Mouse (Mus musculus) bone marrow, adult 2 months (tissue): ENCODE results near the gene Pitpnb.

Experiments
- CTCF ChIP-seq: fragments of 200-500 bp; IDR thresholded peaks from 2 replicates; pipeline ENCODE4 v1.5.1; 2011; ENCODE audit warnings: low read length, control low read depth; ENCODE audit not compliant: control insufficient read depth, insufficient read depth
- POLR2A ChIP-seq: fragments of 200-500 bp; IDR thresholded peaks from 2 replicates; pipeline ENCODE4 v1.6.1; 2011; ENCODE audit warnings: low read depth, mild to moderate bottlenecking, control low read depth, low read length, borderline replicate concordance; ENCODE audit not compliant: control insufficient read depth

- no peak for TF ChIP-seq POLR2A
- TF ChIP-seq CTCF, result no peak
Observed at GRCm38 (mm10) chr5:111432842-111433241, 102.3 kb downstream of the Pitpnb start.
